Mouse (Mus musculus): ENCODE measurements at regions not wholly inside any gene's neighbourhood (a gene's known extent, or its start where the extent isn't known, plus 50 kb on each side); places are given as distances from the start of the nearest gene placed in this dataset.

DNA sequence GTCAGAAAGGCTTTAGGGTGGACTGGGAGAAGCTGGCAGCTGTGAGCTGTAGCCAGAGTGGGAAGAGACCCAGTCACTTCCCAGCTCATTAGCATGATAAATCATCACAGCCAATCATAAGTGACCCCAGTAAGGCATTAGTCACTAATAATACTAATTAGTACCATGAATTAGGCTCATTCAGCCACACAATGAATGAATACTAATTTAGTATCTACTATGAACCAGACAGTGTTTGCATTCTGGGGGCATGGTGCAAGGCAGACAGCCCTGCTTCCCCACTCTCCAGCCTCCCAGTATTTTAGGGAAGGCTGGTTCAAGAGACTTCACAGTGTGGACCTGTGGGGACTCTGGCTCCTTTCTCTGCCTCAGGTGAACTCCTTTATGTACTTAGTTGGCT lies 523.7 kb downstream of the Tbc1d22a start:
- H3K4me1 ChIP-seq (replicated peaks), result no peaks in the 10 kb centered on the region
- H3K9me3 ChIP-seq (replicated peaks), result no peaks in the 10 kb centered on the region
- H3K36me3 ChIP-seq, result no peaks in the 10 kb centered on the region
- ATAC-seq (ENCODE audit: low read depth) (no peak), DNase-seq (no peak)
- no peak overlapping the region for H3K4me2 ChIP-seq
- no peaks in the 10 kb centered on the region for H3K27me3 ChIP-seq
- no peak overlapping the region for H3K27ac ChIP-seq
- H3K9ac ChIP-seq, result no peak overlapping the region
- H3K4me3 ChIP-seq (replicated peaks), result no peak overlapping the region

DNA sequence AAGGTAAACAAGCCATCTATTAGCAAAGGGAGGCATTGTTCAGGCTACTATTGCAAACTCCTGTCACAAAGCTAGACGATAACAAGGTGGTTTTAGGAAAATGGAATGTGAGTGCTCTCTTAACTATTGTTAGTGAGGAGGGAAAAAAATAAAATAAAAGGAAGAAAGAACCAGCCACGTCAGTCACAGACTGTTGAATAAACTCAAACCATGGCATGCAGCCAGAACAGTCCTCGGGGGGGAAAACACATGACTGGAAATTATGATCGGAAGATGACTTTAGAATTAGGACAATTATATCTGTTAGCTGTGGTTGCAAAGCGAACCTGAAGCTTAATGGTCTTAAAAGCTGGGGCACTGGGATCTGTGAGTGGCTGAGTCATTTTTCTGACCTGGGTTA lies 524.1 kb downstream of the Tbc1d22a start:
- ATAC-seq (ENCODE audit: low read depth), result no peak

DNA sequence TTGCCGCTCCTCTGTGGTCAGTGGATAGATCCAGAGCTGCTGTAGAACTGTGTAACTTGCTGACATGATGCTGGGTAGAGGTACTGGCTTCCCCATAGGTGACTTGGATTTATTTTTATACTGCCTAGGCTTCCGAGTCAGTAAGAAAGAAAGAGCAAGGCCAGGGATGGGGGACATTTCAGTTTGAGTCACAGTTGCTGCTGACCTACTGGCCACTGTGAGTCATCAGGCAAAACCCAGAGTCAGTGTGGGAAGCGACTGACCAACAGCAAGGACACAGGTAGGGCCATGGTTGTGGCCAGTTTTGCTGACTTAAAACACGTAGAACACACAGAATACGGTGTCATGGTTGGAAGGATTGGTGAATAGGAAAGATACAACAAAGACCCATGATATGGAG lies 524.5 kb downstream of the Tbc1d22a start:
- Histone ChIP-seq H3K27me3 (no peaks in the 10 kb centered on the region), H3K4me1 (replicated peaks) (no peaks in the 10 kb centered on the region), H3K9me3 (replicated peaks) (no peaks in the 10 kb centered on the region), H3K4me3 (replicated peaks) (no peak overlapping the region), H3K27ac (no peak overlapping the region), H3K4me2 (no peak overlapping the region), H3K9ac (no peak overlapping the region), H3K36me3 (no peaks in the 10 kb centered on the region)
- 56% methylated on average over 5 of the region's 5 CpGs for WGBS (ENCODE audit: insufficient replicate concordance)
- DNase-seq (no peak), ATAC-seq (ENCODE audit: low read depth) (no peak)

More for the DNA sequence above, 524.1 kb downstream of the Tbc1d22a start:
- no peak overlapping the region for H3K27ac ChIP-seq
- no peaks in the 10 kb centered on the region for H3K4me1 ChIP-seq (replicated peaks)
- H3K36me3 ChIP-seq, result no peaks in the 10 kb centered on the region
- DNase-seq, result no peak
- H3K27me3 ChIP-seq, result no peaks in the 10 kb centered on the region
- H3K9ac ChIP-seq, result no peak overlapping the region
- 52% methylated on average over 5 of the region's 5 CpGs for WGBS (ENCODE audit: insufficient replicate concordance)
- no peaks in the 10 kb centered on the region for H3K9me3 ChIP-seq (replicated peaks)
- H3K4me2 ChIP-seq, result no peak overlapping the region
- H3K4me3 ChIP-seq (replicated peaks), result no peak overlapping the region

DNA sequence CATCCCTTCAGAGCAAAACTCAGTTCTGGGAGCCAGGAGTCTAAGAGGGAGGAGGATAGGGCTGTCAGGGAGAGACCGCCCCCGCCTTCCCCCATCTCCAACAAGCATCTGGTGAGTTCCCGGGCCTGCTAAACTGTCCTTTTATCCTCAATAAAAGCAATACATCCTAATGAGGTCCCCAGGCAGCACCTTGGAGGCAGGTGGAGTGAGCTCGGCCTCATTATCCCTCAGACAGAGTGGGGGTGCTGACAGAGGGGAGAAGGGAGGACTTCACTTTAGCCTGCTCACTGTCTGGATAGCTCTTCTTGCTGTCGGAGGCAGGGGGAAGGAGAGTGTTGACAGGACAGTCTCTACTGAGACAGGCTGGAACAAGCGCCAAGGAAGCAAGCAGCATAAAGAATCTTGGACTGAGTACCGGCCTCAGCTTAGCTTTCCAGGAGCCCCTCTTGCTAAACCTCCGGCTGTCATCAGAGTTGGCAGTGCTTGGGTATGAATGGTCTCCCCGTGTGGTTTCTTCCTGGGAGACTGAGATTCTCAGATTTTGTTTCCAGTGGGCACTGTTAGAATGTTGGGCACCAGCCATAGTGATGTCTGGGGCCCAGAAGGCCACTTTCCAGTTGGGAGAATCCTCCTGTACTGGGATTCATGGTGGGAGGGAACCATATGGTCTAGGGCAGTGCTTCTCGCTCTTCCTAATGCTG lies 537.3 kb downstream of the Tbc1d22a start:
- ATAC-seq (ENCODE audit: low read depth) (no peak), DNase-seq (no peak)
- 58% methylated on average over 10 of the region's 10 CpGs for WGBS (ENCODE audit: insufficient replicate concordance)
- no peaks in the 10 kb centered on the region for H3K36me3 ChIP-seq
- no peak overlapping the region for H3K4me2 ChIP-seq
- no peak overlapping the region for H3K4me3 ChIP-seq (replicated peaks)
- H3K9me3 ChIP-seq (replicated peaks), result no peaks in the 10 kb centered on the region
- no peaks in the 10 kb centered on the region for H3K27me3 ChIP-seq
- H3K9ac ChIP-seq, result no peak overlapping the region
- no peaks in the 10 kb centered on the region for H3K4me1 ChIP-seq (replicated peaks)
- no peak overlapping the region for H3K27ac ChIP-seq

DNA sequence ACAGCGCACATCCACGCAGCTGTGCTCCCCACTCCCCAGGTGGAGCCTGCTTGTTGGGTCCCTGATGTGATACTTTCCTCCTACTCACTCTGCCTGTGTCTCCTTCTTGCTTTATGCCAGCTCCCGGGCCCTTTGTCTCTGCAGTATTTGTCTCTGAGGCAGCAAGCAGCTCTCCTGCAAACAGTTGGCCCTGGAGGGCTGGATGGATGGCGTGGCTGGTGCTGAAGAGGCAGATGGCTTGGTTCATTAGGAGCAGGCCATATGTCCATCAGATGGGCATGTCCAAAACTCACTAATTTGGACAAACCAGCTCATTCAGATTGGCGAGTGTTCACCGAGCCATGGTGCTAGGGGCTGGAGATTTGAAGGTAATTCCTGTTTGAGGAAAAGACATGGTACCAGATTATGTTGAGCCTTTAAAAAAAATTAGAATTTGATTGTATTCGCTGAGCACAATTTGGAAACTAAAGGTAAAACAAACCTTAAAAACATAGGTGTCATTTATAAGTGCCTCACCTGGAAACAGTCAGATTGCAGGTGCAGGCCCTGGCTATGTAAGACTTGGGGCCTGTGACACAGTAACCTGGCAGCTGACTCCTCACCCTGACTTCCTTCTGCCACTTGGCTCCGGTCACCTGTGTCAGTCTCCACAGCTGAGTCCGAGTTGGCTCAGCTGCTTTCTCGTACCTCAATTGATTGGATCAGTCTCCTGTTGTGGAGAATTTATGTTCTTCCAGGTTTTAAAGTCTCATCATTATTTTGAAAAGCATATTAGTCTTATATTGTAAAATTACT lies 549.5 kb downstream of the Tbc1d22a start:
- Histone ChIP-seq H3K9me3 (replicated peaks) (peaks cover 11% of the 10 kb centered on the region; the same call in 1 of the 2 replicates), H3K27me3 (no peaks in the 10 kb centered on the region), H3K4me2 (no peak overlapping the region), H3K27ac (no peak overlapping the region), H3K9ac (no peak overlapping the region), H3K4me3 (replicated peaks) (no peak overlapping the region), H3K36me3 (no peaks in the 10 kb centered on the region), H3K4me1 (replicated peaks) (no peaks in the 10 kb centered on the region)
- DNase-seq (no peak), ATAC-seq (ENCODE audit: low read depth) (no peak)
- WGBS (ENCODE audit: insufficient replicate concordance), result 66% methylated on average over 10 of the region's 10 CpGs

DNA sequence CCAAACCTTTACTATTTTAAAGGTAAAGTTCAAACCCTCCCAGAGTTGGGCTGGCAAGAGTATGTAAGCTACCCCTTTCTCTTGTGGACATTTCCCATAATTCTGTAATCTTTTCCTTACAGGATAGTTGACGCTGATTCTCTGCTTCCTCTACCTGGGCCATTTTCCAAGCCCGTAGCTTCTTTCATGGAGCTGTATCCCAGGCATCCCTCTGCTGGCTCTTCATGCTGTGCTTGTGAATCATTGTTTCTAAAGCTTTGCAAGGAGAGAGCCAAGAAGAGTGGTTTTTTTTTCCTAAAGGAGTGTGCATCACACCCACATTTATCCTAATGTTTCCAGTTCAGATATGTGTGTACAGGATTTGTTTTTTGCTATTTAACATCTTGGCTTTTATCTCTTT lies 553.4 kb downstream of the Tbc1d22a start:
- H3K27ac ChIP-seq, result no peak overlapping the region
- no peaks in the 10 kb centered on the region for H3K4me1 ChIP-seq (replicated peaks)
- no peaks in the 10 kb centered on the region for H3K36me3 ChIP-seq
- H3K9ac ChIP-seq, result no peak overlapping the region
- no peaks in the 10 kb centered on the region for H3K27me3 ChIP-seq
- no peak overlapping the region for H3K4me3 ChIP-seq (replicated peaks)
- peaks cover 11% of the 10 kb centered on the region; the same call in 1 of the 2 replicates for H3K9me3 ChIP-seq (replicated peaks)
- no peak overlapping the region for H3K4me2 ChIP-seq
- ATAC-seq (ENCODE audit: low read depth), result no peak
- WGBS (ENCODE audit: insufficient replicate concordance), result 66% methylated on average over 2 of the region's 2 CpGs
- DNase-seq, result no peak

DNA sequence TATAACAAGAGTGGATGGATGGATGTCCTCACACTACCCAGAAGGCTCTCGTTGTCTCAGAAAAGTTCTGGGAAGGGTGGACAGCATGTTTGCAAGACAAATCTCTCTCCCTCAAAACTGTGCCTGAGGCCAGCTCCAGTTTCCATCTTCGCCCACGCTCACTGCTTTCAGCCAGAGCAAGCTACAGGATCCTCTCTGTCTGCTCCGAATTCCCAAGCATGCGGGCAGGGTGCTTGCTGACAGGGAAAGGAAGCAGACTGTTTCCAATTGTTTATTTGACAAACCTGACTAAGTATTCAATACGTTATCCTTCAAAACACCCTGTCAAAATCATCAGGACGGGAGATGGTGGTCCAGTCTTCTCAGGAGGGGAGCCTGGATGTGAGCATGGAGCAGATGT lies 558.8 kb downstream of the Tbc1d22a start:
- Histone ChIP-seq H3K9ac (no peak overlapping the region), H3K27ac (no peak overlapping the region), H3K4me3 (replicated peaks) (no peak overlapping the region), H3K4me1 (replicated peaks) (no peaks in the 10 kb centered on the region), H3K36me3 (no peaks in the 10 kb centered on the region), H3K27me3 (no peaks in the 10 kb centered on the region), H3K4me2 (no peak overlapping the region), H3K9me3 (replicated peaks) (no peaks in the 10 kb centered on the region)
- ATAC-seq (ENCODE audit: low read depth), result no peak
- DNase-seq, result no peak
- 49% methylated on average over 7 of the region's 7 CpGs for WGBS (ENCODE audit: insufficient replicate concordance)

DNA sequence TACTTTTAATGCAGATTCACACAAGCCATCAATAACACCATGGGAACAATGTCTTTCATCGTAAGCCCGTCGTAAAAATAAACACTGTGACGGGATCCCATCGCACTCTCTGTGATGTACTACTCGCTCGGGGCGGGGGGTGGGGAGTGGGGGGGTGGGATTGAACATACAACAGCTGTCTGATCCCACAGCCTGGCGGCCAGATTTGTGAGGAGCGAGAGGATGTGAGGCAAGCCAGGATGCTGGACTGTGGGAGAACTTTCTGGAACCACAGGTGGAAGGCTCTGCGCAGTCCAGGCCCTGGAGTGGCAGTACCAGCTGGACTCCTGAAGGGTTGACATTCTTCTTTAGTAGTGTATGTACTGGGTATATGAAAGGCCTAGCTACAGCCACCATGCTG lies 563.7 kb downstream of the Tbc1d22a start:
- no peak overlapping the region for H3K9ac ChIP-seq
- 78% methylated on average over 11 of the region's 11 CpGs for WGBS (ENCODE audit: insufficient replicate concordance)
- DNase-seq (no peak), ATAC-seq (ENCODE audit: low read depth) (no peak)
- H3K27ac ChIP-seq, result no peak overlapping the region
- H3K9me3 ChIP-seq (replicated peaks), result no peaks in the 10 kb centered on the region
- no peaks in the 10 kb centered on the region for H3K4me1 ChIP-seq (replicated peaks)
- H3K4me3 ChIP-seq (replicated peaks), result no peak overlapping the region
- no peaks in the 10 kb centered on the region for H3K27me3 ChIP-seq
- no peak overlapping the region for H3K4me2 ChIP-seq
- H3K36me3 ChIP-seq, result no peaks in the 10 kb centered on the region

DNA sequence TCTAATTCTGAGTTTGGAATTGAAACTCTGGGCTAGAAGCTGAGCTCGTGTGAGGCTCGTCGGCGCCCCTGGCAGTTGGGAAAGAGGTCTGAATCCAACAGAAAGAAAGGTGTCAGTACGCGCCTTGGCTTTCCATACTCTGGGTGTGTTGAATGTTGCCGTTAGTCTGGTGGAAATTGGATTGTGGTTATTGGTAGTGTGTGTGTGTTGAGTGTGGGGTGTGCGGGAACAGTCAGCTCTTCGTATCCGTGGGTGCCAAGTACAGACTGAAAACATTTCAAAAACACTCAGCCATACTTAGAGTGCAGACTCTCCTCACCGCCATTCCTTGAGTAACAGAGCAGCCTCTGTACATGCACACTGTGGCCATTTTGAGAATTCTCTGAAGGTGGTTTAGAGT lies 566.9 kb downstream of the Tbc1d22a start:
- Histone ChIP-seq H3K27me3 (no peaks in the 10 kb centered on the region), H3K9ac (no peak overlapping the region), H3K36me3 (no peaks in the 10 kb centered on the region), H3K4me1 (replicated peaks) (no peaks in the 10 kb centered on the region), H3K4me2 (no peak overlapping the region), H3K9me3 (replicated peaks) (no peaks in the 10 kb centered on the region), H3K4me3 (replicated peaks) (no peak overlapping the region), H3K27ac (no peak overlapping the region)
- no peak for DNase-seq
- ATAC-seq (ENCODE audit: low read depth), result no peak
- WGBS (ENCODE audit: insufficient replicate concordance), result 80% methylated on average over 11 of the region's 11 CpGs

DNA sequence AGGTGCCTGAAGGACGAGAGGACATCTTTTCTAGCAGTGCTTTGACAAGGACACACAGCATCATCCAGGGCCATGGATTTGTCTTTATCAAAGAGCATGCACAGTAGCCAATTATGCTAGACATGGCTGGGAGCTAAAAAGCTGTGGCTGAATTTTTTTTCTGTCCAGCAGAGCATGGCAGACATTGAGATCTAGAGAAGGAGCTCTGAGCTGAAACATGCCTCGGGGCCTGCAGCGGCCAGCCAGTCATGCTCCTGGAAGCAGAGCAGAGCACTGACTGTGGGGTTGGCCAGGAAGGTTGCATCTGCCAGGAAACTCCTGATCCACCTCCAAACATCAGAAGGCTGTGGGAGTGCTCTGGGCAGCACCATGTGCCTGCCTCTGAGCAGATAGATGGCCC lies 580.5 kb downstream of the Tbc1d22a start:
- Histone ChIP-seq H3K27ac (no peak overlapping the region), H3K9me3 (replicated peaks) (peaks cover 9% of the 10 kb centered on the region), H3K9ac (no peak overlapping the region), H3K4me2 (no peak overlapping the region), H3K27me3 (no peaks in the 10 kb centered on the region), H3K4me3 (replicated peaks) (no peak overlapping the region), H3K4me1 (replicated peaks) (no peaks in the 10 kb centered on the region), H3K36me3 (no peaks in the 10 kb centered on the region)
- ATAC-seq (ENCODE audit: low read depth) (no peak), DNase-seq (no peak)
- WGBS (ENCODE audit: insufficient replicate concordance), result 53% methylated on average over 3 of the region's 3 CpGs

DNA sequence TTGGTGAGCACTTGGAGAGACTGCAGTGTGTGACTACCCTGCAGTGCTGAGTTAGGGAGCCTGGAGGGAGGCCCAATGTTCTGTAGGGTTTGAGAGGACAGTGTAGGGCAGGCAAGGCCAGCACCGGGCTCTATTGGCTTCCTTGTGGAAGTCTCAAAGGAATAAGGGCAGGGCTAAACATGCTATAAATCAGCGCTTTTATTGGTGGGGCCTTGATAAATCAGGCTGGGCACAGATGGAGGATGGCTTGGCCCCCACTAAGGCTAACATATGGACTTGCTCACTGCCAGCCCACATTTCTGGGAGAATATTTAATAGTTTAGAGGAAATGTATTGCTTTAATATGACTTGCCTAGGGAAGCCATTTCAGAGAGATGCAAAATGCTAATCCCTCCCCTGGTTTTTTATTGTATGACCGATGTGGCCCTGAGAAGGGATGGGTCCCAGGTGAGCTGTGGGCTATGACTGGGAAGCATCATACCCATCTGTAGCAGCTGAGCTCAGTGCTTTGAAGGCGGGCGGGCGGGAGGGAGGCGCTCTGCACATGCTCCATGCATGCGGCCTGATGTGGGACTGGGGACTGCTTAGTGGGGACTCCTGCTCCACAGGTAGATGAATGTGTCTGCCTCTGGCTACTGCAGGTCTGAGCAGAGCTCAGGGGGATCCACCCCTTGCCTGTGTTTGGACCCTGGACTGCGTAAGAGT lies 584.4 kb downstream of the Tbc1d22a start:
- DNase-seq (no peak), ATAC-seq (ENCODE audit: low read depth) (no peak)
- Histone ChIP-seq H3K36me3 (no peaks in the 10 kb centered on the region), H3K4me1 (replicated peaks) (no peaks in the 10 kb centered on the region), H3K4me3 (replicated peaks) (no peak overlapping the region), H3K27ac (no peak overlapping the region), H3K27me3 (no peaks in the 10 kb centered on the region), H3K9ac (no peak overlapping the region), H3K4me2 (no peak overlapping the region), H3K9me3 (replicated peaks) (peaks cover 25% of the 10 kb centered on the region)
- 70% methylated on average over 9 of the region's 9 CpGs for WGBS (ENCODE audit: insufficient replicate concordance)
